Mouse (Mus musculus) neural tube, embryonic 15.5 days (tissue): ENCODE measurements around the gene Hbs1l. TPM values are rescaled to one million over a fixed set of nuclear protein-coding genes. Genes with fewer than 3 reads are reported as not detected.

Experiments
- ATAC-seq: fragments of 200-750 bp; cut with Nextera tagmentation; 2 replicates; pipeline ENCODE4 v1.8.0; 2017; ENCODE audit warnings: mild to moderate bottlenecking, moderate TSS enrichment, moderate library complexity; ENCODE audit not compliant: low FRiP score
- H3K27ac ChIP-seq: fragments of 300-500 bp; sonication (generic); replicated peaks from 2 replicates; pipeline ENCODE4 v1.5.1; 2015; ENCODE audit warnings: mild to moderate bottlenecking, inconsistent platforms
- H3K27me3 ChIP-seq: fragments of 300-500 bp; sonication (generic); replicated peaks from 2 replicates; pipeline ENCODE4 v1.6.1; 2015; ENCODE audit warnings: inconsistent platforms
- H3K36me3 ChIP-seq: fragments of 300-500 bp; sonication (generic); 2 replicates; pipeline ENCODE4 v1.6.1; 2015; ENCODE audit warnings: inconsistent platforms
- H3K4me1 ChIP-seq: fragments of 300-500 bp; sonication (generic); 2 replicates; pipeline ENCODE4 v1.6.1; 2015; ENCODE audit warnings: inconsistent platforms
- H3K4me2 ChIP-seq: fragments of 300-500 bp; sonication (generic); 2 replicates; pipeline ENCODE4 v1.6.1; 2015; ENCODE audit warnings: inconsistent platforms, mild to moderate bottlenecking, moderate library complexity
- H3K4me3 ChIP-seq: fragments of 300-500 bp; sonication (generic); replicated peaks from 2 replicates; pipeline ENCODE4 v1.5.1; 2015; ENCODE audit warnings: mild to moderate bottlenecking, inconsistent platforms
- H3K9ac ChIP-seq: fragments of 300-500 bp; sonication (generic); replicated peaks from 2 replicates; pipeline ENCODE4 v1.6.1; 2015; ENCODE audit warnings: mild to moderate bottlenecking, inconsistent platforms
- H3K9me3 ChIP-seq: fragments of 300-500 bp; sonication (generic); replicated peaks from 2 replicates; pipeline ENCODE4 v1.6.1; 2016; ENCODE audit warnings: inconsistent platforms
- WGBS: fragments of 180-500 bp; shearing (Covaris S2); methylation state at CpG from one replicate; pipeline ENCODE4 v1.1.7; 2015; ENCODE audit warnings: mixed read lengths; 5-methylcytosine and 5-hydroxymethylcytosine counted together
- polyA plus RNA-seq: library from polyadenylated mRNA; unstranded; fragments of >200 nt; fragmentation: Nextera tagmentation; extraction: Ambion mirVana; gene quantifications from 2 replicates; pipeline ENCODE4 v1.2.1, GENCODE M21; 2015

Hbs1l gene
- polyA plus RNA-seq, 1 experiment from 2014 or later = 86.5 TPM

- Histone ChIP-seq H3K27ac (no peak overlapping the region), H3K36me3 (no peaks in the 10 kb centered on the region), H3K4me2 (no peak overlapping the region), H3K4me1 (no peaks in the 10 kb centered on the region), H3K4me3 (no peak overlapping the region), H3K27me3 (no peaks in the 10 kb centered on the region), H3K9ac (no peak overlapping the region), H3K9me3 (no peaks in the 10 kb centered on the region)
- 91% methylated on average over 5 of the region's 5 CpGs for WGBS
- no peak for ATAC-seq
Measured at GRCm38 (mm10) chr10:21270905-21271304, 24.9 kb upstream of the Hbs1l start.

- ATAC-seq = no peak
- no peak overlapping the region for H3K27ac ChIP-seq
- 91% methylated on average over 2 of the region's 2 CpGs for WGBS
Measured at GRCm38 (mm10) chr10:21271310-21271709, 24.5 kb upstream of the Hbs1l start.

GRCm38 (mm10) chr10:21271785-21272184 is 24.0 kb upstream of the Hbs1l start:
- no peak overlapping the region for H3K4me2 ChIP-seq
- WGBS = 70% methylated on average over 6 of the region's 6 CpGs
- no peaks in the 10 kb centered on the region for H3K9me3 ChIP-seq
- no peaks in the 10 kb centered on the region for H3K36me3 ChIP-seq
- H3K27ac ChIP-seq = no peak overlapping the region
- no peaks in the 10 kb centered on the region for H3K4me1 ChIP-seq
- ATAC-seq = no peak
- no peak overlapping the region for H3K9ac ChIP-seq
- H3K27me3 ChIP-seq = no peaks in the 10 kb centered on the region
- no peak overlapping the region for H3K4me3 ChIP-seq

More at GRCm38 (mm10) chr10:21271310-21271709, 24.5 kb upstream of the Hbs1l start:
- H3K4me3 ChIP-seq = no peak overlapping the region
- H3K36me3 ChIP-seq = no peaks in the 10 kb centered on the region
- H3K4me1 ChIP-seq = no peaks in the 10 kb centered on the region
- no peak overlapping the region for H3K9ac ChIP-seq
- no peaks in the 10 kb centered on the region for H3K27me3 ChIP-seq
- no peaks in the 10 kb centered on the region for H3K9me3 ChIP-seq
- no peak overlapping the region for H3K4me2 ChIP-seq

GRCm38 (mm10) chr10:21287243-21288127 is 8.3 kb upstream of the Hbs1l start:
- Histone ChIP-seq H3K4me3 (no peak overlapping the region), H3K27me3 (no peaks in the 10 kb centered on the region), H3K27ac (no peak overlapping the region), H3K4me2 (no peak overlapping the region), H3K36me3 (no peaks in the 10 kb centered on the region), H3K9ac (no peak overlapping the region), H3K4me1 (no peaks in the 10 kb centered on the region), H3K9me3 (no peaks in the 10 kb centered on the region)
- no peak for ATAC-seq
- WGBS = 75% methylated on average over 10 of the region's 10 CpGs

- no peak overlapping the region for H3K4me3 ChIP-seq
- WGBS = 32% methylated on average over 4 of the region's 4 CpGs
- H3K27ac ChIP-seq = no peak overlapping the region
- ATAC-seq = no peak
- H3K4me1 ChIP-seq = no peaks in the 10 kb centered on the region
- H3K36me3 ChIP-seq = no peaks in the 10 kb centered on the region
- no peaks in the 10 kb centered on the region for H3K27me3 ChIP-seq
- H3K9ac ChIP-seq = no peak overlapping the region
- no peaks in the 10 kb centered on the region for H3K9me3 ChIP-seq
- no peak overlapping the region for H3K4me2 ChIP-seq
Measured at GRCm38 (mm10) chr10:21291228-21291627, 4.6 kb upstream of the Hbs1l start.

GRCm38 (mm10) chr10:21294217-21294616 is 1.6 kb upstream of the Hbs1l start:
- Histone ChIP-seq H3K9me3 (no peaks in the 10 kb centered on the region), H3K36me3 (no peaks in the 10 kb centered on the region), H3K4me3 (no peak overlapping the region), H3K27me3 (no peaks in the 10 kb centered on the region), H3K4me2 (no peak overlapping the region), H3K27ac (no peak overlapping the region), H3K9ac (no peak overlapping the region), H3K4me1 (peaks cover 19% of the 10 kb centered on the region)
- ATAC-seq = no peak
- WGBS = 94% methylated on average over 2 of the region's 2 CpGs

GRCm38 (mm10) chr10:21295397-21295758 is 401 bp upstream of the Hbs1l start:
- H3K9me3 ChIP-seq = no peaks in the 10 kb centered on the region
- peak overlapping the region; percentile 76 for H3K4me3 ChIP-seq
- no peaks in the 10 kb centered on the region for H3K27me3 ChIP-seq
- peak overlapping the region; percentile 51; the same call in 1 of the 2 replicates for H3K27ac ChIP-seq
- peak overlapping the region; percentile 40; the same call in 1 of the 2 replicates for H3K9ac ChIP-seq
- 42% methylated on average over 4 of the region's 4 CpGs for WGBS
- H3K36me3 ChIP-seq = peaks cover 7% of the 10 kb centered on the region
- ATAC-seq = peak; percentile 30
- H3K4me2 ChIP-seq = peak overlapping the region; percentile 60
- peaks cover 19% of the 10 kb centered on the region for H3K4me1 ChIP-seq

GRCm38 (mm10) chr10:21298972-21299371 is 3.2 kb downstream of the Hbs1l start:
- no peak for ATAC-seq
- peaks cover 34% of the 10 kb centered on the region for H3K36me3 ChIP-seq
- no peak overlapping the region for H3K9ac ChIP-seq
- H3K4me1 ChIP-seq = peaks cover 19% of the 10 kb centered on the region
- H3K9me3 ChIP-seq = no peaks in the 10 kb centered on the region
- 94% methylated on average over 2 of the region's 2 CpGs for WGBS
- H3K4me2 ChIP-seq = no peak overlapping the region
- no peaks in the 10 kb centered on the region for H3K27me3 ChIP-seq
- no peak overlapping the region for H3K27ac ChIP-seq
- no peak overlapping the region for H3K4me3 ChIP-seq

GRCm38 (mm10) chr10:21301822-21302221 is 6.0 kb downstream of the Hbs1l start:
- peaks cover 52% of the 10 kb centered on the region for H3K36me3 ChIP-seq
- no peaks in the 10 kb centered on the region for H3K9me3 ChIP-seq
- H3K4me2 ChIP-seq = no peak overlapping the region
- no peak overlapping the region for H3K27ac ChIP-seq
- peaks cover 17% of the 10 kb centered on the region for H3K4me1 ChIP-seq
- no peak overlapping the region for H3K4me3 ChIP-seq
- no peak for ATAC-seq
- 92% methylated on average over 7 of the region's 7 CpGs for WGBS
- no peaks in the 10 kb centered on the region for H3K27me3 ChIP-seq
- no peak overlapping the region for H3K9ac ChIP-seq

GRCm38 (mm10) chr10:21304672-21305632 is 9.2 kb downstream of the Hbs1l start:
- H3K4me2 ChIP-seq = no peak overlapping the region
- no peaks in the 10 kb centered on the region for H3K27me3 ChIP-seq
- H3K36me3 ChIP-seq = peaks cover 49% of the 10 kb centered on the region
- no peaks in the 10 kb centered on the region for H3K4me1 ChIP-seq
- WGBS = 89% methylated on average over 11 of the region's 11 CpGs
- H3K9me3 ChIP-seq = no peaks in the 10 kb centered on the region
- no peak for ATAC-seq
- no peak overlapping the region for H3K9ac ChIP-seq
- H3K4me3 ChIP-seq = no peak overlapping the region
- no peak overlapping the region for H3K27ac ChIP-seq

GRCm38 (mm10) chr10:21313732-21314131 is 18.0 kb downstream of the Hbs1l start:
- Histone ChIP-seq H3K9me3 (no peaks in the 10 kb centered on the region), H3K9ac (no peak overlapping the region), H3K4me2 (no peak overlapping the region), H3K4me3 (no peak overlapping the region), H3K36me3 (0 out of 2 replicates have a peak, but pooled peaks cover 4% of the 10 kb centered on the region), H3K4me1 (no peaks in the 10 kb centered on the region), H3K27me3 (no peaks in the 10 kb centered on the region), H3K27ac (no peak overlapping the region)
- no peak for ATAC-seq
- 68% methylated on average over 4 of the region's 4 CpGs for WGBS
